ENCODE assay signal across 8 mouse cellular contexts in genomic region chr9:98428783-98429182, GRCm38 (mm10). TPM values are rescaled to one million over a fixed set of nuclear protein-coding genes. Genes with fewer than 3 reads are reported as not detected.
DNase-seq lines count a peak whose midpoint lies in the region; ATAC-seq and TF ChIP-seq lines count a peak whose summit lies in the region.

No protein-coding gene starts in this region.

- no peaks in the 10 kb centered on the region for H3K36me3 ChIP-seq in heart, embryonic 11.5 days (ENCODE audit: control insufficient read depth, insufficient read depth, low read length)
- no peaks in the 10 kb centered on the region for H3K36me3 ChIP-seq in stomach, postnatal 0 days (ENCODE audit: control insufficient read depth, insufficient read depth, low read length)

- TF ChIP-seq EP300 in stomach, postnatal 0 days (optimal IDR thresholded peaks at IDR 0.05) = no peak

- peak overlapping the region; percentile 35 for H3K4me2 ChIP-seq in heart, embryonic 11.5 days
- H3K4me2 ChIP-seq in stomach, postnatal 0 days (replicated peaks; ENCODE audit: low read depth) = peak overlapping the region; percentile 27; the same call in 1 of the 2 replicates

- no peaks in the 10 kb centered on the region for H3K9me3 ChIP-seq in heart, embryonic 11.5 days (replicated peaks; ENCODE audit: control insufficient read depth, low read length)
- no peaks in the 10 kb centered on the region for H3K9me3 ChIP-seq in stomach, postnatal 0 days (ENCODE audit: control insufficient read depth, low read length)

- no peak overlapping the region for H3K9ac ChIP-seq in heart, embryonic 11.5 days (ENCODE audit: low read depth, low read length)
- H3K9ac ChIP-seq in stomach, postnatal 0 days (ENCODE audit: low read length) = no peak overlapping the region

- H3K4me1 ChIP-seq in heart, embryonic 11.5 days (ENCODE audit: control insufficient read depth, insufficient read depth, low read length) = peaks cover 33% of the 10 kb centered on the region
- peaks cover 11% of the 10 kb centered on the region for H3K4me1 ChIP-seq in stomach, postnatal 0 days (replicated peaks; ENCODE audit: control insufficient read depth, insufficient read depth)

- peaks cover 2% of the 10 kb centered on the region; the same call in 1 of the 2 replicates for H3K27me3 ChIP-seq in heart, embryonic 11.5 days (ENCODE audit: control insufficient read depth, insufficient read depth, low read length)
- no peaks in the 10 kb centered on the region for H3K27me3 ChIP-seq in stomach, postnatal 0 days (ENCODE audit: control insufficient read depth, insufficient read depth, low read length)

- ATAC-seq in heart, embryonic 11.5 days (replicated peaks; ENCODE audit: insufficient number of reproducible peaks, low FRiP score, low TSS enrichment) = peak; percentile 23; the same call in 1 of the 2 replicates
- ATAC-seq in stomach, postnatal 0 days (ENCODE audit: low FRiP score, low TSS enrichment) = no peak
- no peak for ATAC-seq in megakaryocyte, adult 5-6 weeks (ENCODE audit: poor library complexity, severe bottlenecking)

- H3K27ac ChIP-seq in heart, embryonic 11.5 days (ENCODE audit: low read depth, low read length) = peak overlapping the region; percentile 69
- H3K27ac ChIP-seq in stomach, postnatal 0 days (replicated peaks) = peak overlapping the region; percentile 67; the same call in 1 of the 2 replicates
- H3K27ac ChIP-seq in layer of hippocampus, adult 2 months = no peak overlapping the region

- TF ChIP-seq CTCF in stomach, postnatal 0 days (IDR thresholded peaks at IDR 0.05; ENCODE audit: low read depth) = no peak
- no peak for TF ChIP-seq CTCF in layer of hippocampus, adult 2 months (conservative IDR thresholded peaks at IDR 0.05)

- DNase-seq in ovary, postnatal 36 days (ENCODE audit: low spot score) = peak; percentile 34
- no peak for DNase-seq in ovary, postnatal 10 days (ENCODE audit: low spot score)
- peak; percentile 42 to 48 for DNase-seq in kidney, postnatal 36 days
- no peak for DNase-seq in stomach, postnatal 0 days (ENCODE audit: low spot score)
- no peak for DNase-seq in B cell, adult 2 months
- no peak for DNase-seq in layer of hippocampus, adult 2 months (ENCODE audit: low spot score in 2 of 2)

- 32% methylated on average over 8 of the region's 8 CpGs for WGBS in heart, embryonic 11.5 days (ENCODE audit: insufficient replicate concordance)
- 42% methylated on average over 8 of the region's 8 CpGs for WGBS in stomach, postnatal 0 days

- H3K4me3 ChIP-seq in heart, embryonic 11.5 days (ENCODE audit: low read depth, low read length) = no peak overlapping the region
- H3K4me3 ChIP-seq in stomach, postnatal 0 days (ENCODE audit: low read depth, low read length) = no peak overlapping the region
- H3K4me3 ChIP-seq in layer of hippocampus, adult 2 months = no peak overlapping the region

RNA-seq across cellular contexts. Expression of gene Rbp1, which starts 6.0 kb away (rescaled TPM):
- 56.4 and 56.8 TPM in 2 replicates for polyA plus RNA-seq in heart, embryonic 11.5 days (2014; fragmentation: Nextera tagmentation; extraction: Ambion mirVana)
- polyA plus RNA-seq in stomach, postnatal 0 days (2015; fragmentation: Nextera tagmentation; extraction: Ambion mirVana) = 44.6 and 45.7 TPM in 2 replicates
- total RNA-seq in megakaryocyte, adult 5-6 weeks (2015) = not detected in 2 replicates
- total RNA-seq in megakaryocyte, adult 5-6 weeks (2017) = not detected in 2 replicates
- total RNA-seq in layer of hippocampus, adult 2 months (2021) = 1 to 10 TPM; 4.3 to 4.9 TPM

RNA-seq across cellular contexts. Expression of gene Rbp2, which starts 57.1 kb away (rescaled TPM):
- 0.27 and 1.1 TPM in 2 replicates for polyA plus RNA-seq in heart, embryonic 11.5 days (2014; fragmentation: Nextera tagmentation; extraction: Ambion mirVana)
- 197 and 200 TPM in 2 replicates for polyA plus RNA-seq in stomach, postnatal 0 days (2015; fragmentation: Nextera tagmentation; extraction: Ambion mirVana)
- total RNA-seq in megakaryocyte, adult 5-6 weeks (2015) = not detected in 2 replicates
- total RNA-seq in megakaryocyte, adult 5-6 weeks (2017) = not detected in 2 replicates
- total RNA-seq in layer of hippocampus, adult 2 months (2021) = not detected

Comparison
In these comparisons a context has a peak if more than half of its experiments do, and no peak if none do; other contexts are left out.
1. DNase-seq: peak in ovary, postnatal 36 days (single experiment) and kidney, postnatal 36 days (2 of 2); none in ovary, postnatal 10 days (single experiment), stomach, postnatal 0 days (single experiment), B cell, adult 2 months (0 of 2) and layer of hippocampus, adult 2 months (0 of 2).
2. RNA of gene Rbp1, which starts 6.0 kb away (total RNA-seq): 4.3 to 4.9 TPM in layer of hippocampus, adult 2 months; not detected in megakaryocyte, adult 5-6 weeks; every median in the first group is over 4 times any median in the second.